Comparison of ENCODE assay signal across 9 mouse cellular contexts in the genomic region with DNA sequence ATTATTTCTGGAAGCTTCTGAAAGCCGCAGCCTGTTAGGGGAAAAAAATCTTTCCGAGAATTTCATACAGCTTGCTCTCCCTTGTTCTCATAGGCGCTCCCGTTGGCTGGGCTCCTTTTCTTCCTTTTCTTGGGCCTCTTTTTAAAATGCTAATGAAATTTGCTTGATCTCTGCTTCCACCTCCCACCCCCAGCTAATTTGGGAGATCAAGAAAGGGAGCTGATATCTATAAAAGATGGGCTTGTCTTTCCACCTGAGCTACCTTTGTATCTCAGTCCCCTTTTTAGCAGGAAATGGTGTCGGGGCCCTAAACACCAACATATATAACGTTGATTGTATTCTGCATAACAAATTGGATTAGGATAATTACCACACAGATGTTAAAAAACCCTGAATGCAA.
A peak's percentile ranks its signal among the peaks of the same experiment; 100 is the strongest.
DNase-seq lines count a peak whose midpoint lies in the region; ATAC-seq lines count a peak whose summit lies in the region.
"Had no signal": no experiment of that assay in that cellular context is flagged by ENCODE, and none has a peak within 500 bp of the region (broad histone marks: within the 10 kb centered on the region; RNA-seq: fewer than 3 reads in every experiment).

No protein-coding gene starts in this region.

- 44% methylated on average over 6 of the region's 6 CpGs for WGBS in kidney, embryonic 15.5 days
- WGBS in embryonic facial prominence, embryonic 13.5 days: 21% methylated on average over 6 of the region's 6 CpGs
- 34% methylated on average over 6 of the region's 6 CpGs for WGBS in intestine, embryonic 14.5 days
- WGBS in neural tube, embryonic 11.5 days: 17% methylated on average over 6 of the region's 6 CpGs

- H3K4me1 ChIP-seq in kidney, embryonic 15.5 days: no peaks in the 10 kb centered on the region
- no peaks in the 10 kb centered on the region for H3K4me1 ChIP-seq in embryonic facial prominence, embryonic 13.5 days
- H3K4me1 ChIP-seq in intestine, embryonic 14.5 days (replicated peaks; ENCODE audit: control insufficient read depth, insufficient read depth, low read length): no peaks in the 10 kb centered on the region
- H3K4me1 ChIP-seq in neural tube, embryonic 11.5 days (ENCODE audit: control insufficient read depth, insufficient read depth, low read length): no peaks in the 10 kb centered on the region

- H3K36me3 ChIP-seq in kidney, embryonic 15.5 days: no peaks in the 10 kb centered on the region
- H3K36me3 ChIP-seq in embryonic facial prominence, embryonic 13.5 days: no peaks in the 10 kb centered on the region
- H3K36me3 ChIP-seq in intestine, embryonic 14.5 days (ENCODE audit: control insufficient read depth, insufficient read depth, low read length): no peaks in the 10 kb centered on the region
- no peaks in the 10 kb centered on the region for H3K36me3 ChIP-seq in neural tube, embryonic 11.5 days (ENCODE audit: control insufficient read depth, insufficient read depth, low read length)

- ATAC-seq in kidney, embryonic 15.5 days (replicated peaks; ENCODE audit: low FRiP score): no peak
- ATAC-seq in embryonic facial prominence, embryonic 13.5 days (ENCODE audit: insufficient number of reproducible peaks, insufficient read depth, low FRiP score, low TSS enrichment, low read depth): no peak
- no peak for ATAC-seq in intestine, embryonic 14.5 days (replicated peaks; ENCODE audit: low FRiP score, low TSS enrichment, low read depth)
- ATAC-seq in neural tube, embryonic 11.5 days (ENCODE audit: insufficient read depth, low FRiP score, low TSS enrichment): peak; percentile 35

- no peaks in the 10 kb centered on the region for H3K9me3 ChIP-seq in kidney, embryonic 15.5 days (replicated peaks)
- H3K9me3 ChIP-seq in embryonic facial prominence, embryonic 13.5 days: no peaks in the 10 kb centered on the region
- H3K9me3 ChIP-seq in intestine, embryonic 14.5 days (ENCODE audit: control insufficient read depth, low read length): no peaks in the 10 kb centered on the region
- H3K9me3 ChIP-seq in neural tube, embryonic 11.5 days (ENCODE audit: control insufficient read depth, low read length): no peaks in the 10 kb centered on the region

- H3K27ac ChIP-seq in kidney, embryonic 15.5 days: no peak overlapping the region
- H3K27ac ChIP-seq in embryonic facial prominence, embryonic 13.5 days: no peak overlapping the region
- no peak overlapping the region for H3K27ac ChIP-seq in intestine, embryonic 14.5 days (ENCODE audit: low read depth)
- H3K27ac ChIP-seq in neural tube, embryonic 11.5 days (ENCODE audit: low read depth, low read length): peak overlapping the region; percentile 4; the same call in 1 of the 2 replicates
- H3K27ac ChIP-seq: heart, adult 2 months had no signal

- peak overlapping the region; percentile 30 for H3K4me3 ChIP-seq in kidney, embryonic 15.5 days (replicated peaks)
- H3K4me3 ChIP-seq in embryonic facial prominence, embryonic 13.5 days: peak overlapping the region; percentile 31
- no peak overlapping the region for H3K4me3 ChIP-seq in intestine, embryonic 14.5 days (ENCODE audit: low read depth, low read length)
- no peak overlapping the region for H3K4me3 ChIP-seq in neural tube, embryonic 11.5 days (ENCODE audit: low read depth, low read length)

- H3K9ac ChIP-seq in kidney, embryonic 15.5 days: no peak overlapping the region
- 0 out of 2 replicates have a peak overlapping the region, but pooled peaks have one; percentile 37 for H3K9ac ChIP-seq in embryonic facial prominence, embryonic 13.5 days
- H3K9ac ChIP-seq in intestine, embryonic 14.5 days (ENCODE audit: low read length): no peak overlapping the region
- H3K9ac ChIP-seq in neural tube, embryonic 11.5 days (ENCODE audit: low read length): no peak overlapping the region

- DNase-seq in kidney, adult 11 months: no peak
- peak; percentile 49 for DNase-seq in intestine, embryonic 14.5 days (ENCODE audit: low spot score)
- peak; percentile 26 for DNase-seq in neural tube, embryonic 11.5 days (ENCODE audit: low spot score)
- no peak for DNase-seq in right cerebral cortex, postnatal 36 days (ENCODE audit: low spot score in 2 of 2)
- no peak for DNase-seq in left cerebral cortex, adult 18-20 months (ENCODE audit: low spot score in 2 of 2)
- no peak for DNase-seq in urinary bladder, postnatal 36 days (ENCODE audit: low spot score in 2 of 2)

- peak overlapping the region; percentile 54 for H3K4me2 ChIP-seq in kidney, embryonic 15.5 days
- H3K4me2 ChIP-seq in embryonic facial prominence, embryonic 13.5 days: peak overlapping the region; percentile 55
- H3K4me2 ChIP-seq in intestine, embryonic 14.5 days (ENCODE audit: low read length): peak overlapping the region; percentile 50; the same call in 1 of the 2 replicates
- peak overlapping the region; percentile 44 for H3K4me2 ChIP-seq in neural tube, embryonic 11.5 days (ENCODE audit: low read depth)

- H3K27me3 ChIP-seq in kidney, embryonic 15.5 days: no peaks in the 10 kb centered on the region
- H3K27me3 ChIP-seq in embryonic facial prominence, embryonic 13.5 days: no peaks in the 10 kb centered on the region
- no peaks in the 10 kb centered on the region for H3K27me3 ChIP-seq in intestine, embryonic 14.5 days (replicated peaks; ENCODE audit: control insufficient read depth, insufficient read depth, low read length)
- no peaks in the 10 kb centered on the region for H3K27me3 ChIP-seq in neural tube, embryonic 11.5 days (ENCODE audit: control insufficient read depth, insufficient read depth, low read length)

Comparison
In these comparisons a context has a peak if more than half of its experiments do, and no peak if none do; other contexts are left out.
1. H3K4me3 ChIP-seq: peak in kidney, embryonic 15.5 days (single experiment) and embryonic facial prominence, embryonic 13.5 days (single experiment); none in intestine, embryonic 14.5 days (single experiment) and neural tube, embryonic 11.5 days (single experiment).
2. DNase-seq: peak in intestine, embryonic 14.5 days (single experiment) and neural tube, embryonic 11.5 days (single experiment); none in kidney, adult 11 months (single experiment), right cerebral cortex, postnatal 36 days (0 of 2), left cerebral cortex, adult 18-20 months (0 of 2) and urinary bladder, postnatal 36 days (0 of 2).
3. Peak in every context shown above with its lines, with median percentiles within 50 percentile points of each other: H3K4me2 ChIP-seq.